Mouse (Mus musculus): ENCODE data around the gene Ace.

GRCm38 (mm10) chr11:105967741-105968574, at the start of gene Ace:
- no peak for TF ChIP-seq CTCF (IDR thresholded peaks at IDR 0.05; ENCODE audit: extremely low read depth, insufficient read depth, insufficient read length, insufficient replicate concordance)
- TF ChIP-seq POLR2A (IDR thresholded peaks at IDR 0.05; ENCODE audit: low read depth, low read length) = no peak

Data from spleen, adult 2 months (tissue).